14 mouse cellular contexts compared by ENCODE assay signal in genomic region chr3:115252618-115253379, GRCm38 (mm10).
DNase-seq lines count a peak whose midpoint lies in the region; ATAC-seq lines count a peak whose summit lies in the region.
"Had no signal": no experiment of that assay in that cellular context is flagged by ENCODE, and none has a peak within 500 bp of the region (broad histone marks: within the 10 kb centered on the region; RNA-seq: fewer than 3 reads in every experiment).

No protein-coding gene starts in this region.

- H3K36me3 ChIP-seq in hindbrain, embryonic 12.5 days = no peaks in the 10 kb centered on the region
- H3K36me3 ChIP-seq in hindbrain, embryonic 16.5 days (ENCODE audit: control insufficient read depth, insufficient read depth, low read length) = no peaks in the 10 kb centered on the region
- H3K36me3 ChIP-seq: liver, embryonic 15.5 days; midbrain, embryonic 13.5 days had no signal

- 59% methylated on average over 8 of the region's 8 CpGs for WGBS in hindbrain, embryonic 12.5 days
- WGBS in hindbrain, embryonic 16.5 days = 56% methylated on average over 8 of the region's 8 CpGs

- H3K27ac ChIP-seq in hindbrain, embryonic 12.5 days = no peak overlapping the region
- H3K27ac ChIP-seq in hindbrain, embryonic 16.5 days (ENCODE audit: low read depth, low read length) = no peak overlapping the region
- H3K27ac ChIP-seq: liver, embryonic 15.5 days; midbrain, embryonic 13.5 days had no signal

- no peak overlapping the region for H3K4me3 ChIP-seq in hindbrain, embryonic 12.5 days
- no peak overlapping the region for H3K4me3 ChIP-seq in hindbrain, embryonic 16.5 days (ENCODE audit: low read length)
- H3K4me3 ChIP-seq: liver, embryonic 15.5 days; midbrain, embryonic 13.5 days had no signal

- no peaks in the 10 kb centered on the region for H3K4me1 ChIP-seq in hindbrain, embryonic 12.5 days
- no peaks in the 10 kb centered on the region for H3K4me1 ChIP-seq in hindbrain, embryonic 16.5 days (ENCODE audit: control insufficient read depth, insufficient read depth, low read depth, low read length)
- H3K4me1 ChIP-seq: liver, embryonic 15.5 days; midbrain, embryonic 13.5 days had no signal

- H3K9ac ChIP-seq in hindbrain, embryonic 12.5 days = no peak overlapping the region
- H3K9ac ChIP-seq in hindbrain, embryonic 16.5 days (ENCODE audit: low read depth, low read length) = no peak overlapping the region
- H3K9ac ChIP-seq: liver, embryonic 15.5 days; midbrain, embryonic 13.5 days had no signal

- H3K27me3 ChIP-seq in hindbrain, embryonic 12.5 days = no peaks in the 10 kb centered on the region
- no peaks in the 10 kb centered on the region for H3K27me3 ChIP-seq in hindbrain, embryonic 16.5 days (replicated peaks; ENCODE audit: control insufficient read depth, insufficient read depth, low read length)
- H3K27me3 ChIP-seq: CH12.LX; liver, embryonic 15.5 days; midbrain, embryonic 13.5 days had no signal

- H3K4me2 ChIP-seq in hindbrain, embryonic 12.5 days (replicated peaks) = no peak overlapping the region
- no peak overlapping the region for H3K4me2 ChIP-seq in hindbrain, embryonic 16.5 days (ENCODE audit: low read length)
- H3K4me2 ChIP-seq: liver, embryonic 15.5 days; midbrain, embryonic 13.5 days had no signal

- peak; percentile 58; the same call in 1 of the 2 replicates for ATAC-seq in cerebellum, adult (ENCODE audit: insufficient number of reproducible peaks, low FRiP score, low TSS enrichment)
- ATAC-seq in hindbrain, embryonic 12.5 days (ENCODE audit: low FRiP score) = peak; percentile 52; the same call in 1 of the 2 replicates
- no peak for ATAC-seq in hindbrain, embryonic 16.5 days
- ATAC-seq: midbrain, embryonic 13.5 days had no signal

- no peaks in the 10 kb centered on the region for H3K9me3 ChIP-seq in hindbrain, embryonic 12.5 days (replicated peaks)
- no peaks in the 10 kb centered on the region for H3K9me3 ChIP-seq in hindbrain, embryonic 16.5 days (ENCODE audit: control insufficient read depth, low read length)
- H3K9me3 ChIP-seq: liver, embryonic 15.5 days; midbrain, embryonic 13.5 days had no signal

- DNase-seq in cerebellum, adult 11 months = no peak
- peak; percentile 33 for DNase-seq in cerebellum, adult 9-10 months
- peak; percentile 4 for DNase-seq in layer of hippocampus, adult 9-11 months
- DNase-seq in thymus, postnatal 14 days = no peak
- DNase-seq in adrenal gland, adult 2 months = no peak
- DNase-seq: heart, adult 11 months; kidney, adult 9 months; thymus, postnatal 36 days had no signal

Comparison
In these comparisons a context has a peak if more than half of its experiments do, and no peak if none do; other contexts are left out.
1. DNase-seq: peak in cerebellum, adult 9-10 months (single experiment) and layer of hippocampus, adult 9-11 months (single experiment); none in cerebellum, adult 11 months (single experiment), thymus, postnatal 14 days (single experiment) and adrenal gland, adult 2 months (single experiment).